Mouse (Mus musculus): Measurements from ENCODE around the gene Gars.

Gars gene

DNA sequence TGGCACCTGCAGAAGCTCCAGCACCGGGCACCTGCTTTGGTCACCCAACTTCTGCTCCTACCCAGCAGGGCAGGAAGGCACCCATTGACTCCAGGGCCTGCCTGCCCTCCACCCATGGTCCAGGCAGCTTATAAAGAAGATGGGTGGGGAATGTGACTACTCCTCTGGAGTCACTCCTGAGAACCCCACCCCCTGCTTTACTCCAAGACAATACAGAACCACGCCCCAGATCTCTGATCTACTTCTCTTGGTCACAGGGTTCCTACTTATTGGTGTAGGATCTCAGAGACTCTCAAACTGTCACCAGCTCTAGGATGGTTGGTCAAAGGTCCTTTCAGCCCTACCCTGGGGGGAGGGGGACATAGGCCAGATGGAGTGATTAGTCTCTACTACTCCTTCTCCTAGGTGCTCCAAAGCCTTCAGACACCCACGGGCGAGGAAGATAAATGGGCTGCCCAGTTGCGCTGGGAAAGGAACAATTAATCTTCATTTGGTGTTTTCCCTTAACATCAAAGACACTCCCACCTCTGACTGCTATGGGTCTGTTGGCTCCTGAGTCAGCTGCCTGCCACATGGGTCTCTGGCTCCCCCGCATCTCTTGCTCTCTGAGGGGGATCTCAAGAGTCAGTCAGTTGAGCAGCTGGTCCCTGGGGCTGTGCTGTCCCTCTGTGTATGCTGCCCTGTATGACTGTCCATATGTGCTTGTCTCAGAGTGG is 55.8 kb downstream of the Gars start:
- in situ Hi-C loops (cut with MboI, MseI) = no loop called here

DNA sequence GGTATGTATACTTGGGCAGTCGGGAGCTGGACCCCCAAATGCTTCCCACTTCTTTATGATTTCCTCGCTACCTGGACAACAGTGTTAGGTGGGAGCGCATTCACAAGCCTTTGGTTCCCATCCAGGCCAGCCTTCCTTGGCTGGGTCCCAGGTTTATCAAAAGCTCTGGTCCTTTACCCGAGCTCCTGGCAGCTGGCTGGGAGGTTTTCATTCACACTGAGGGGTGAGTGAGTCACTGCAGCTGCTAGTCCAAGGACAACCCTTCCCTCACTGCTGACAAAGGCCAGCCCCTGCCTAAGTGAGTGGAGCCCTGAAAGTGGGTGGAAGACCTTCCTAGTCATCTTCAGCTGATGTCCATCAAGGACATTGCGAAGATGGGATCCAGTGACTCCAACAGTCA is 60.2 kb downstream of the Gars start:
- in situ Hi-C loops (cut with MboI, MseI) = no loop called here

DNA sequence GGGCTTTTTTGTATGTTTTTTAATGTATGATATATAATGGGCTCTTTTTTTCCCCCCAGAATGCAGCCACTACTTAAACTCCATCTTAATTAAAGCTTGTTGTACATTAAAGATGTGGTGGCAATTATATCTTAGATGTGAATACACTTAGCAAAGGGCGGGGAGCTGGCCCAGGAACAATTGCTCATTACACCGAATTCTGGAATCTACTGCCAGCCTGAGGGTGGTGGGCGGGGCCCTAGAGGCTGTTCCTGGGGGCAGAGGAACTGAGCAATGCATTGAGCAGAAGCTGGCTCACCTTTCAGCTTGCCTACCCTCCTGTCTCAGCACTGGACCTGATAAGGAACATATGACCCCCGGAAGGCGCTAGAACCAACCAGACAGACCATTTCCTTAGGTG is 60.8 kb downstream of the Gars start:
- in situ Hi-C loops (cut with MboI, MseI) = no loop called here

DNA sequence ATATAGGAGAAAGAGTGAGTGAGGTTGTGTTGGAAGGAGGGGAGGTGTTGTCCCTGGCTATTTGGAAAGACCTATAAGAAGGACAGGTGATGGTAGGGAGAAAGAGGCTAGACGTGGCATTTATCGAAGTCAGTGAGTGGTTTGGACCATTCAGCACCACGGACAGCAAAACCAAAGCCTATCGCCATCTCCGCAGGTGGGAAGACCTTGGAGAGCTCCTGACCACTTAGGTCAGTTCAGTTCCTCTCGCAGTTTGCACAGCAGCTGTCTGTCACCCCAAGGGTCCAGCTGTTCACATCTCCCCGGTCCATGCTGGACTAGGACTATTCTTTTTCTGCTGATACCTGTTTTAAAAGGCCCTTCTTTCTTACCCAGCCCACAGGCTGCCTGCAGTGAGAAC is 70.6 kb downstream of the Gars start:
- in situ Hi-C loops (cut with MboI, MseI) = no loop called here

GRCm38 (mm10) chr6:55117325-55118109 is 79.7 kb downstream of the Gars start:
- in situ Hi-C loops (cut with MboI, MseI) = no loop called here

- in situ Hi-C loops (cut with MboI, MseI) = no loop called here
Measured at GRCm38 (mm10) chr6:55123056-55123455, 85.2 kb downstream of the Gars start.

- in situ Hi-C loops (cut with MboI, MseI) = no loop called here
Measured at GRCm38 (mm10) chr6:55126576-55126975, 88.8 kb downstream of the Gars start.

DNA sequence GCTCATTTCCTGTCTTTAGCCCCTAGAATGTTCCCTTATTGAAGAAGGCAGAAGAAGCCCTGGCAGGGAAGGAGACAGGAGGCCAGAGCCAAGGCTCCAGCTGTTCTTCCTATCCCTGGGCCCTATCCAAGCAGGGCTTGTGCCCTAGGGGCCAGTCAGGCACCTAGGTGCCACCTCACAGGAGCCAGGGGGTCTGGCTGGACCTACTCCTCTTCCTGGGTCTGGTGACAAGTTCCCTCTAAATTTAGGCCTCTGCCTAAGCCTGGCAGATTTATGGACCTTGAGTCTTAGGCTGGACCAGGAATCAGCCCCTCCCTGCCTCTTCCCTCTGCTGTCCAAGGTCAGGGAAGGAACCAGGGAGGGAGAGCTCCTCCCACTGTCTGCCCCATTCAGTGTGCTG is 90.6 kb downstream of the Gars start:
- in situ Hi-C loops (cut with MboI, MseI) = no loop called here

Measured in T-helper 1 cell (primary cell).